Mouse (Mus musculus) CH12.LX (cell line): ENCODE measurements around the gene Rpl23. TPM values are rescaled to one million over a fixed set of nuclear protein-coding genes. Genes with fewer than 3 reads are reported as not detected.

Experiments used
- DNase-seq: peaks from one replicate; pipeline ENCODE4 v3.0.0-alpha.2; 2013; ENCODE audit errors: extremely low read depth
- H3K27ac ChIP-seq: 2 replicates; pipeline ENCODE4 v1.5.1; 2012; ENCODE audit warnings: low read depth, mild to moderate bottlenecking, control low read depth, moderate library complexity; ENCODE audit not compliant: insufficient read depth
- H3K27me3 ChIP-seq: replicated peaks from 2 replicates; pipeline ENCODE3; 2012; ENCODE audit warnings: inconsistent platforms
- H3K36me3 ChIP-seq, 2 experiments: replicated peaks in 1 of 2; 2 replicates each; pipeline versions ENCODE3 to v1.6.1; 2012; ENCODE audit warnings: inconsistent platforms in 1 of 2, low read length in 1 of 2, mild to moderate bottlenecking in 1 of 2, mixed read lengths in 1 of 2, moderate library complexity in 1 of 2; ENCODE audit not compliant: control insufficient read depth in 1 of 2, insufficient read depth in 1 of 2
- H3K4me1 ChIP-seq, 2 experiments: 2 replicates each; pipeline ENCODE4 v1.6.1; 2012; ENCODE audit warnings: inconsistent platforms in 1 of 2, moderate library complexity in 1 of 2; ENCODE audit not compliant: insufficient read depth in 2 of 2, control insufficient read depth in 1 of 2
- H3K4me2 ChIP-seq: 2 replicates; pipeline ENCODE4 v1.6.1; 2012; ENCODE audit warnings: low read depth, mild to moderate bottlenecking, control low read depth; ENCODE audit not compliant: poor library complexity, insufficient read depth, severe bottlenecking
- H3K4me3 ChIP-seq, 3 experiments: fragments of 150-350 bp in 1 of 3; sonication (generic) in 1 of 3; replicated peaks in 1 of 3; 2 replicates each; pipeline versions ENCODE3 to v1.5.1; 2011 to 2012; ENCODE audit warnings: low read depth in 2 of 3, low read length in 2 of 3, mild to moderate bottlenecking in 2 of 3, moderate library complexity in 2 of 3, control low read depth in 1 of 3, improper control_type of control experiment in 1 of 3, inconsistent platforms in 1 of 3, mixed read lengths in 1 of 3; ENCODE audit not compliant: poor library complexity in 1 of 3
- H3K79me2 ChIP-seq: replicated peaks from 2 replicates; pipeline ENCODE4 v1.6.1; 2012; ENCODE audit warnings: mild to moderate bottlenecking, moderate library complexity; ENCODE audit not compliant: control insufficient read depth, poor library complexity, insufficient read depth, severe bottlenecking; ENCODE audit errors: extremely low read depth
- H3K9ac ChIP-seq: 2 replicates; pipeline ENCODE4 v1.6.1; 2012; ENCODE audit warnings: low read depth, mild to moderate bottlenecking, control low read depth, moderate library complexity; ENCODE audit not compliant: insufficient read depth
- H3K9me3 ChIP-seq: replicated peaks from 2 replicates; pipeline ENCODE3; 2012; ENCODE audit warnings: low read length, inconsistent platforms, mixed read lengths
- CTCF ChIP-seq, 2 experiments: IDR thresholded peaks in 1 of 2; conservative IDR thresholded peaks in 1 of 2; 2 replicates each; pipeline ENCODE4 v1.5.1; 2011 to 2012; ENCODE audit warnings: low read depth in 2 of 2, low read length in 2 of 2, improper control_type of control experiment in 1 of 2, inconsistent platforms in 1 of 2, mild to moderate bottlenecking in 1 of 2, moderate library complexity in 1 of 2
- IRF4 ChIP-seq: IDR thresholded peaks from 2 replicates; pipeline ENCODE4 v1.6.1; 2014; ENCODE audit warnings: low read depth, mild to moderate bottlenecking, inconsistent platforms, low read length, improper control_type of control experiment
- JUN ChIP-seq: IDR thresholded peaks from 2 replicates; pipeline ENCODE4 v1.6.1; 2011; ENCODE audit warnings: low read depth, mild to moderate bottlenecking, low read length, improper control_type of control experiment, moderate library complexity; ENCODE audit not compliant: insufficient read depth
- JUND ChIP-seq: conservative IDR thresholded peaks from 2 replicates; pipeline ENCODE4 v1.6.1; 2011; ENCODE audit warnings: low read depth, low read length, improper control_type of control experiment
- MAFK ChIP-seq: IDR thresholded peaks from 2 replicates; pipeline ENCODE4 v1.6.1; 2011; ENCODE audit warnings: low read length, improper control_type of control experiment; ENCODE audit not compliant: insufficient replicate concordance
- MAZ ChIP-seq: IDR thresholded peaks from 2 replicates; pipeline ENCODE4 v1.6.1; 2012; ENCODE audit warnings: low read depth, mild to moderate bottlenecking, inconsistent platforms, low read length, improper control_type of control experiment, moderate library complexity
- MEF2A ChIP-seq: IDR thresholded peaks from 2 replicates; pipeline ENCODE4 v1.6.1; 2014; ENCODE audit warnings: low read depth, mild to moderate bottlenecking, inconsistent platforms, low read length, improper control_type of control experiment, borderline replicate concordance
- MXI1 ChIP-seq: IDR thresholded peaks from 2 replicates; pipeline ENCODE4 v1.6.1; 2011; ENCODE audit warnings: mild to moderate bottlenecking, low read depth, low read length, improper control_type of control experiment
- MYC ChIP-seq: IDR thresholded peaks from 2 replicates; pipeline ENCODE4 v1.6.1; 2011; ENCODE audit warnings: low read depth, mild to moderate bottlenecking, improper control_type of control experiment, low read length
- PAX5 ChIP-seq: IDR thresholded peaks from 2 replicates; pipeline ENCODE4 v1.6.1; 2012; ENCODE audit warnings: low read length, inconsistent platforms, mixed read lengths
- POLR2A ChIP-seq: IDR thresholded peaks from 2 replicates; pipeline ENCODE4 v1.6.1; 2011; ENCODE audit warnings: low read depth, mild to moderate bottlenecking, improper control_type of control experiment, low read length
- POLR2AphosphoS2 ChIP-seq: IDR thresholded peaks from 2 replicates; pipeline ENCODE4 v1.6.1; 2011; ENCODE audit warnings: low read depth, low read length, improper control_type of control experiment
- SIN3A ChIP-seq: IDR thresholded peaks from 2 replicates; pipeline ENCODE4 v1.6.1; 2012; ENCODE audit warnings: low read length, improper control_type of control experiment, inconsistent platforms
- TBP ChIP-seq: conservative IDR thresholded peaks from 2 replicates; pipeline ENCODE4 v1.6.1; 2011; ENCODE audit warnings: low read depth, low read length, improper control_type of control experiment
- UBTF ChIP-seq: IDR thresholded peaks from 2 replicates; pipeline ENCODE4 v1.6.1; 2012; ENCODE audit warnings: low read depth, mild to moderate bottlenecking, inconsistent platforms, low read length, improper control_type of control experiment, moderate library complexity
- USF1 ChIP-seq: IDR thresholded peaks from 2 replicates; pipeline ENCODE4 v1.6.1; 2014; ENCODE audit warnings: low read depth, mild to moderate bottlenecking, inconsistent platforms, low read length, improper control_type of control experiment
- ZNF384 ChIP-seq: IDR thresholded peaks from 2 replicates; pipeline ENCODE4 v1.6.1; 2012; ENCODE audit warnings: low read depth, low read length, improper control_type of control experiment, inconsistent platforms
- dilution Hi-C: fragments of 300-500 bp; cut with MboI; formaldehyde crosslinking; loops from 2 replicates; pipeline ENCODE4 v1.14.3; 2020; ENCODE audit warnings: low sequenced_read_pairs; ENCODE audit not compliant: extremely low pct_unique_long_range_greater_than_20kb, extremely low pct_ligation_motif_present
- in situ Hi-C: fragments of 300-500 bp; cut with MboI; formaldehyde crosslinking; loops from 3 replicates; pipeline ENCODE4 v1.14.3; 2019; ENCODE audit warnings: low sequenced_read_pairs, low pct_ligation_motif_present, low pct_unique_long_range_greater_than_20kb, mixed read lengths
- polyA plus RNA-seq: library from polyadenylated mRNA; unstranded; fragments of >175 nt; gene quantifications from 2 replicates; pipeline ENCODE4 v1.2.1, GENCODE M21; 2012; ENCODE audit warnings: low read depth; ENCODE audit not compliant: insufficient read length
- total RNA-seq, 2 experiments: library from RNA; depleted of rRNA; stranded (reverse); fragments of 300-350 nt in 1 of 2; fragments of >200 nt in 1 of 2; gene quantifications; 2 replicates each; pipeline ENCODE4 v1.2.3; 2012 to 2014

The Rpl23 gene
- total and polyA plus RNA-seq, 3 experiments, result 1,387 to 2,073 (median 1,878) TPM

- Histone ChIP-seq H3K9me3 (no peaks in the 10 kb centered on the region), H3K4me3 (no peak overlapping the region), H3K36me3 (peaks cover 0 to 81% of the 10 kb centered on the region in 2 experiments), H3K4me2 (no peak overlapping the region), H3K4me1 (peaks cover 12 to 73% of the 10 kb centered on the region in 2 experiments), H3K27me3 (no peaks in the 10 kb centered on the region), H3K27ac (no peak overlapping the region), H3K9ac (no peak overlapping the region), H3K79me2 (no peaks in the 10 kb centered on the region)
- DNase-seq, result no peak
- TF ChIP-seq USF1 (no peak), MXI1 (no peak), CTCF (conservative IDR thresholded peaks at IDR 0.05 in 1 of 2, IDR thresholded peaks at IDR 0.05 in 1 of 2; ENCODE audit: low read depth in 2 of 2, low read length in 2 of 2) (no peak), MEF2A (no peak), TBP (no peak), IRF4 (no peak), SIN3A (no peak), MAFK (no peak), MAZ (no peak), JUN (no peak), ZNF384 (no peak), POLR2AphosphoS2 (no peak), MYC (no peak), POLR2A (no peak), UBTF (no peak), PAX5 (no peak)
- dilution Hi-C loops (no loop called here), in situ Hi-C loops (no loop called here)
These were observed 33.9 kb upstream of the Rpl23 start for GRCm38 (mm10) chr11:97816176-97816575.

- peaks cover 0 to 79% of the 10 kb centered on the region in 2 experiments for H3K36me3 ChIP-seq
These were observed 33.5 kb upstream of the Rpl23 start for GRCm38 (mm10) chr11:97815736-97816135.

More at GRCm38 (mm10) chr11:97815736-97816135, 33.5 kb upstream of the Rpl23 start:
- no peak for TF ChIP-seq JUND
- Histone ChIP-seq H3K79me2 (no peaks in the 10 kb centered on the region), H3K4me1 (peaks cover 9 to 69% of the 10 kb centered on the region in 2 experiments), H3K9ac (no peak overlapping the region), H3K9me3 (no peaks in the 10 kb centered on the region), H3K27me3 (no peaks in the 10 kb centered on the region), H3K27ac (no peak overlapping the region), H3K4me2 (no peak overlapping the region), H3K4me3 (no peak overlapping the region)
- in situ Hi-C loops (no loop called here), dilution Hi-C loops (no loop called here)
- DNase-seq, result no peak
